Mouse (Mus musculus): ENCODE results near the gene Gm21319. TPM values are rescaled to one million over a fixed set of nuclear protein-coding genes. Genes with fewer than 3 reads are reported as not detected.
"Not testable (repeated sequence)": the region's sequence is repeated elsewhere in the genome, so short reads cannot be mapped to it uniquely, and the experiment has no call there.

Gene Gm21319
- total RNA-seq (2021): not detected
- long read RNA-seq, experiment 1: 0 reads
- long read RNA-seq, experiment 2: 0 reads

GRCm38 (mm10) chr12:87775655-87776054 lies at the start of gene Gm21319:
Gm21319 (minus strand) TSS chr12:87775755.
- DNase-seq (ENCODE audit: low spot score in 2 of 2); intact Hi-C loops (cut with DNase I): not testable (repeated sequence)

GRCm38 (mm10) chr12:87816277-87816676 lies 40.7 kb upstream of the Gm21319 start, which contains the start of gene BB287469:
BB287469 (plus strand) TSS chr12:87816577.
- intact Hi-C loops (cut with DNase I); DNase-seq (ENCODE audit: low spot score in 2 of 2): not testable (repeated sequence)

GRCm38 (mm10) chr12:87797971-87798370 lies 22.4 kb upstream of the Gm21319 start:
- intact Hi-C loops (cut with DNase I); DNase-seq (ENCODE audit: low spot score in 2 of 2): not testable (repeated sequence)

GRCm38 (mm10) chr12:87795212-87795611 lies 19.7 kb upstream of the Gm21319 start, which contains the start of gene Gm21936:
Gm21936 (plus strand) TSS chr12:87795512.
- DNase-seq (ENCODE audit: low spot score in 2 of 2); intact Hi-C loops (cut with DNase I): not testable (repeated sequence)

Other genes starting within 250 kb of the Gm21319 start
- not detected for gene Oog1, start 173.1 kb downstream of the Gm21319 start, total RNA-seq (2021)
- gene Gm4027, start 156.9 kb downstream of the Gm21319 start, total RNA-seq (2021): not detected
- gene Gm16381, start 131.1 kb downstream of the Gm21319 start, total RNA-seq (2021): not detected
- gene Gm21936, start 19.8 kb upstream of the Gm21319 start, total RNA-seq (2021): not detected
- not detected for gene BB287469, start 40.8 kb upstream of the Gm21319 start, total RNA-seq (2021)
- gene Gm2001, start 66.6 kb upstream of the Gm21319 start, total RNA-seq (2021): not detected
- not detected for gene Gm2016, start 98.3 kb upstream of the Gm21319 start, total RNA-seq (2021)
- not detected for gene Gm2022, start 119.6 kb upstream of the Gm21319 start, total RNA-seq (2021)
- gene Gm2035, start 144.1 kb upstream of the Gm21319 start, total RNA-seq (2021): not detected
- gene Gm2042, start 178.3 kb upstream of the Gm21319 start, total RNA-seq (2021): not detected
- gene Gm2075, start 236.1 kb upstream of the Gm21319 start, total RNA-seq (2021): not detected
- gene Gm6803, start 243.0 kb upstream of the Gm21319 start, total RNA-seq (2021): not detected